Comparison of ENCODE assay signal across 8 mouse cellular contexts in genomic region chr1:46066484-46067251, GRCm38 (mm10). TPM values are rescaled to one million over a fixed set of nuclear protein-coding genes. Genes with fewer than 3 reads are reported as not detected.
DNase-seq lines count a peak whose midpoint lies in the region; ATAC-seq lines count a peak whose summit lies in the region.

No protein-coding gene starts in this region.

- H3K27me3 ChIP-seq in forebrain, embryonic 15.5 days: no peaks in the 10 kb centered on the region
- H3K27me3 ChIP-seq in liver, embryonic 13.5 days: no peaks in the 10 kb centered on the region
- H3K27me3 ChIP-seq in neural tube, embryonic 14.5 days (ENCODE audit: control insufficient read depth, insufficient read depth, low read length): no peaks in the 10 kb centered on the region

- no peaks in the 10 kb centered on the region for H3K4me1 ChIP-seq in brown adipose tissue, adult 24 weeks (ENCODE audit: control insufficient read depth, insufficient read depth, insufficient read length, low read length)
- no peaks in the 10 kb centered on the region for H3K4me1 ChIP-seq in forebrain, embryonic 15.5 days
- 0 out of 2 replicates have a peak, but pooled peaks cover 4% of the 10 kb centered on the region for H3K4me1 ChIP-seq in liver, embryonic 13.5 days (replicated peaks)
- no peaks in the 10 kb centered on the region for H3K4me1 ChIP-seq in neural tube, embryonic 14.5 days (ENCODE audit: control insufficient read depth, insufficient read depth, low read length)

- H3K4me2 ChIP-seq in forebrain, embryonic 15.5 days (replicated peaks): peak overlapping the region; percentile 69
- H3K4me2 ChIP-seq in liver, embryonic 13.5 days: peak overlapping the region; percentile 66
- H3K4me2 ChIP-seq in neural tube, embryonic 14.5 days (ENCODE audit: low read depth, low read length): peak overlapping the region; percentile 54

- H3K4me3 ChIP-seq in brown adipose tissue, adult 24 weeks (ENCODE audit: insufficient read depth, low read depth, low read length): peak overlapping the region; percentile 76
- peak overlapping the region; percentile 63 for H3K4me3 ChIP-seq in forebrain, embryonic 15.5 days
- H3K4me3 ChIP-seq in liver, embryonic 13.5 days (replicated peaks): peak overlapping the region; percentile 55
- H3K4me3 ChIP-seq in neural tube, embryonic 14.5 days (ENCODE audit: low read depth, low read length): peak overlapping the region; percentile 59

- H3K9ac ChIP-seq in forebrain, embryonic 15.5 days (replicated peaks): peak overlapping the region; percentile 81
- H3K9ac ChIP-seq in liver, embryonic 13.5 days: peak overlapping the region; percentile 56
- peak overlapping the region; percentile 65 for H3K9ac ChIP-seq in neural tube, embryonic 14.5 days (replicated peaks; ENCODE audit: low read depth, low read length)

- H3K27ac ChIP-seq in brown adipose tissue, adult 24 weeks (replicated peaks; ENCODE audit: low read depth, low read length): no peak overlapping the region
- peak overlapping the region; percentile 81 for H3K27ac ChIP-seq in forebrain, embryonic 15.5 days (replicated peaks)
- H3K27ac ChIP-seq in liver, embryonic 13.5 days: no peak overlapping the region
- peak overlapping the region; percentile 84 for H3K27ac ChIP-seq in neural tube, embryonic 14.5 days (ENCODE audit: low read depth, low read length)

- peak; percentile 61 for DNase-seq in 416B (ENCODE audit: low read depth)
- peak; percentile 75 to 80 for DNase-seq in heart, postnatal 10 days
- DNase-seq in kidney, postnatal 4 days: peak; percentile 78 to 86
- DNase-seq in liver, embryonic 13.5 days: no peak
- DNase-seq in thymus, postnatal 25 days: no peak

- ATAC-seq in forebrain, embryonic 15.5 days (replicated peaks): peak; percentile 92
- ATAC-seq in liver, embryonic 13.5 days (ENCODE audit: low read depth): peak; percentile 54
- peak; percentile 94 for ATAC-seq in neural tube, embryonic 14.5 days (ENCODE audit: low read depth)

- no peaks in the 10 kb centered on the region for H3K36me3 ChIP-seq in forebrain, embryonic 15.5 days
- H3K36me3 ChIP-seq in liver, embryonic 13.5 days: no peaks in the 10 kb centered on the region
- H3K36me3 ChIP-seq in neural tube, embryonic 14.5 days (ENCODE audit: control insufficient read depth, insufficient read depth, low read length): no peaks in the 10 kb centered on the region

- under 1% methylated on average over 28 of the region's 28 CpGs for WGBS in forebrain, embryonic 15.5 days
- 0% methylated on average over 28 of the region's 28 CpGs for WGBS in liver, embryonic 13.5 days (ENCODE audit: insufficient replicate concordance)
- 1% methylated on average over 28 of the region's 28 CpGs for whole genome bisulfite sequencing in neural tube, embryonic 14.5 days

- no peaks in the 10 kb centered on the region for H3K9me3 ChIP-seq in forebrain, embryonic 15.5 days
- H3K9me3 ChIP-seq in liver, embryonic 13.5 days (replicated peaks): no peaks in the 10 kb centered on the region
- no peaks in the 10 kb centered on the region for H3K9me3 ChIP-seq in neural tube, embryonic 14.5 days (ENCODE audit: control insufficient read depth, low read length)

- intact Hi-C loops in heart, postnatal 10 days (cut with DNase I): loop anchor here (2.0 kb wide), 1 partner anchor 350 kb away; no protein-coding TSS in a partner anchor

RNA-seq across cellular contexts. Expression of gene Dnah7b, which starts 0.6 kb away (rescaled TPM):
- 0.63 and 0.83 TPM in 2 replicates for polyA plus RNA-seq in brown adipose tissue, adult 24 weeks (2012; ENCODE audit: insufficient read depth, insufficient read length, missing spikeins)
- 1.4 and 1.7 TPM in 2 replicates for polyA plus RNA-seq in forebrain, embryonic 15.5 days (2015; fragmentation: Nextera tagmentation; extraction: Ambion mirVana)
- under 1 TPM; 0.64 to 0.69 TPM for total RNA-seq in heart, postnatal 10 days (2021)
- polyA plus RNA-seq in liver, embryonic 13.5 days (2015; fragmentation: Nextera tagmentation; extraction: Ambion mirVana): 0.05 and 0.08 TPM in 2 replicates
- polyA plus RNA-seq in neural tube, embryonic 14.5 days (2014; fragmentation: Nextera tagmentation; extraction: Ambion mirVana): 4.5 and 6.8 TPM in 2 replicates

Comparison
In these comparisons a context has a peak if more than half of its experiments do, and no peak if none do; other contexts are left out.
1. DNase-seq: peak in 416B (single experiment), heart, postnatal 10 days (2 of 2) and kidney, postnatal 4 days (2 of 2); none in liver, embryonic 13.5 days (single experiment) and thymus, postnatal 25 days (single experiment).
2. H3K27ac ChIP-seq: peak in forebrain, embryonic 15.5 days (single experiment) and neural tube, embryonic 14.5 days (single experiment); none in brown adipose tissue, adult 24 weeks (single experiment) and liver, embryonic 13.5 days (single experiment).
3. Peak in every context shown above with its lines, with median percentiles within 50 percentile points of each other: H3K4me3 ChIP-seq, ATAC-seq, H3K4me2 ChIP-seq and H3K9ac ChIP-seq.